Mouse (Mus musculus) ES-E14 (cell line): ENCODE measurements around the gene Cracr2b.

Source experiments
- CHD2 ChIP-seq: IDR thresholded peaks from 2 replicates; pipeline ENCODE4 v1.6.1; 2014; ENCODE audit warnings: mild to moderate bottlenecking, low read depth, low read length, inconsistent platforms
- HCFC1 ChIP-seq: IDR thresholded peaks from 2 replicates; pipeline ENCODE4 v1.6.1; 2012; ENCODE audit warnings: low read length, inconsistent platforms, borderline replicate concordance; ENCODE audit not compliant: insufficient read depth
- MAFK ChIP-seq: IDR thresholded peaks from 2 replicates; pipeline ENCODE4 v1.6.1; 2014; ENCODE audit warnings: mild to moderate bottlenecking, low read depth, low read length, inconsistent platforms; ENCODE audit not compliant: insufficient read depth
- ZNF384 ChIP-seq: IDR thresholded peaks from 2 replicates; pipeline ENCODE4 v1.6.1; 2012; ENCODE audit warnings: low read depth, low read length, inconsistent platforms

DNA sequence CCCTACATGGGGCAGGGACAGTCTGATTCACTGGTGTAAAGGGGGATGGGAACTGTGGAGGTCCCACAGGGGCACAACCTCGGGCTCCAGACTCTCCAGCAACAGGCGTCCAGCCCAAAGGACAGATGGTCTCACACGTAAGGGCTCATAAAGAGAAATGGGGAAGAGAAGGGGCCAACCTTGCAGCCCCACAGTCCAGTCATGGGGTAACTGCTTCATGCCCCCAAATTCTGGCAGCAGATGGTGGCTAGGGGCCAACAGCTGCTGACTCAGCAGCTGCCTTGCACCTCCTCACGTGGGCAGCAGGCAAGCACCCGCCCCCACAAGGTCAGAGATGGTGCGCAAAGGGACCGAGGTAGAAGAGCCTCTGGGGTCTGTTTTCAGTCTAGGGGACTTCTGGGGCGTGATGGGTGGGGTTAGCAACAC lies 28.7 kb upstream of the Cracr2b start:
- TF ChIP-seq MAFK (peak; percentile 74; the same call in 1 of the 2 replicates), ZNF384 (no peak), HCFC1 (no peak), CHD2 (no peak)
